Mouse (Mus musculus) kidney, adult 8-10 months (tissue): ENCODE data around the gene Olfr427.
"Not testable (repeated sequence)": the region's sequence is repeated elsewhere in the genome, so short reads cannot be mapped to it uniquely, and the experiment has no call there.

ENCODE experiments used
- DNase-seq, 2 experiments: peaks; one replicate each; pipeline ENCODE4 v3.0.0; 2022

Olfr427 gene

DNA sequence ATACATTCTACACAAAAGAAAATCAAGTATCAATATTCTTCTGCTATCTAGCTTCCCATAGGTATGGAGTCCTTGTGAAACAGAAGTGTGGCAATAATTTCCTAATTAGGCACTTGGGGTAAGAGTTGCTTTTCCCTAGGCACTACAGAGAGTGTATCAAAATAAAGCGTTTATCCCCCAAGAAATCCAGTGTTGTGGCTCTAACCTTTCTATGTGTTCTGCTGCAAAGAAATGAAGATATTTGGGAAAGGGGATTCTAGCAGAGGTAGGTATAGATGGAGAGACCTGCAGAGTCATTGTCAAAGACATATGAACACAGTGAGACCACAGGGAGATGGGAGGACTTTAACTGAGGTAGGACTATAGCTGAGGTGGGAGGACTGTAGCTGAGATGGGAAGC, at the start of gene Olfr427:
Gene Olfr427 (plus strand): TSS at position 301 of the 400 bp plus-strand sequence.
- DNase-seq, result no peak

DNA sequence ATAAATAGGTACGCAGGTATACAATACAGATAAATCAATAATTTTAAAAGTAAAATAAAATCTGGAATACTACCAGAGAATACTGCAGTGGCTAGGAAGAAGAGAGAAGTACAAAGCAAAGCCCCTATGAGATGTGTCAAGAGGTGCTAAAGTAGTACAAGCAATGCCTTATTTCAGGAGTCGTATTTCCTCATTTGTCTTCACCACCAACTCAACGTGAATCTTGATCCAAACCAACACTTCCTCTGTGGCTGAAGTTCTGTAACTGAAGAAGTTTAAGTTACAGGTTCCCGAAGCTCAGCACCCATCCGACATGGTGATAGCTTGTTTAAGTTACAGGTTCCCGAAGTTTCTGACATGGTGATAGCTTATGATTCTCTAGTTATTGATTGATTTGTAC, 48.5 kb upstream of the Olfr427 start:
- not testable (repeated sequence) for DNase-seq

DNA sequence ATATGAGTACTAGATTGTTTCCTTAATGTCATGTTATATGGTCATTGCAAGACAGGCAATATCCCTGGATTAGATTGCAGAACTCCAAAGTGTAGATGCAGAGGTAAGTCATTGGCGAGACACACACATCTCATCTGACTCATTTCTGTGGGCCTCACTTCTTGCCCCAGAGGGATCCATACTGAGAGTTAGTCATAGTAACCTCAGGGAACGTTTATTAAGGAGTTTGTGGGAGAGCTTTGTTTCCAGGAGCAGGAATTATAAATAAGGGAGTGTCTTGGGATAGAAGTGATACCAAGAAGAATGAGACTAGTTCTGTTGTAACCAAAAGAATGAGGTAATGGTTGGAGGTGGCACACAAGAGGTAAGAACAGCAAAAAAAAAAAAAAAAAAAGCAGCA, 47.8 kb upstream of the Olfr427 start, which contains the start of gene Olfr432:
Gene Olfr432 (plus strand): TSS at position 313 of the 400 bp plus-strand sequence.
- DNase-seq, result no peak

DNA sequence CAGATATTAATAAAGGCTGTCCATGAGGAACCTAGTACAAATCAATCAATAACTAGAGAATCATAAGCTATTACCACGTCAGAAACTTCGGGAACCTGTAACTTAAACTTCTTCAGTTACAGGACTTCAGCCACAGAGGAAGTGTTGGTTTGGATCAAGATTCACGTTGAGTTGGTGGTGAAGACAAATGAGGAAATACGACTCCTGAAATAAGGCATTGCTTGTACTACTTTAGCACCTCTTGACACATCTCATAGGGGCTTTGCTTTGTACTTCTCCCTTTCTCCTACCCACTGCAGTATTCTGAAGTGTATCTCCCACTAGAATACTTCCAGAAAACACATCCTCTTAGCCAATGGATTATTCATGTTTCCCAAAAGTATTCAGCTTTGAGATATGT, 47.3 kb upstream of the Olfr427 start:
- DNase-seq, result not testable (repeated sequence)

DNA sequence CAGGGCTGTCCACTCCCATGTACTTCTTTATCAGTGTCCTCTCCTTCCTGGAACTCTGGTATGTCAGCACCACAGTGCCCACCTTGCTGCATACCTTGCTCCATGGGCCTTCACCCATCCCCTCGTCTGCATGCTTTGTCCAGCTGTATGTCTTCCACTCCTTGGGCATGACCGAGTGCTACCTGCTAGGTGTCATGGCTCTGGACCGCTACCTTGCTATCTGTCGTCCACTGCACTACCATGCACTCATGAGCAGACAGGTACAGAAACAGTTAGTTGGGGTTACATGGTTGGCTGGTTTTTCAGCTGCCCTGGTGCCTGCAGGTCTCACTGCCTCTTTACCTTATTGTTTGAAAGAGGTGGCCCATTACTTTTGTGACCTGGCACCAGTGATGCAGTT, 46.2 kb upstream of the Olfr427 start:
- DNase-seq, result no peak

DNA sequence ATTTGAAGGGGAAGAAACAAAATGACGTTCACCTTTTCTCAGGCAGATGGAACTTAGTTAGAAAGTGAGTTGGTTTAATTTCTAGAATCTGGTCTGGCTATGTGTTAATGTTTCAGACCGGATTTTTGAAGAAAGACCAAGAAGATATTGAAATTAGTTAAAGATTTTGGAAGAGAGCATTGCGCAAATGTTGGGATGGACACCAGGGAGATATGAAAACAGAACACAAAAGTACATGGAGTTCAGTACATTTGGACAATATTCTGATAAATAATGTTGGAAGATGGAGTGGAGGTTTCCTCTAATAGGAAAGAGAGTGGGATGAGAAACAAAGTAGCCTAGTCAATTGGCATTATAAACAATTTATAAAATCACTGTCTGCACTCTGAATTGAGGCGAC, 45.2 kb upstream of the Olfr427 start:
- DNase-seq, result no peak

DNA sequence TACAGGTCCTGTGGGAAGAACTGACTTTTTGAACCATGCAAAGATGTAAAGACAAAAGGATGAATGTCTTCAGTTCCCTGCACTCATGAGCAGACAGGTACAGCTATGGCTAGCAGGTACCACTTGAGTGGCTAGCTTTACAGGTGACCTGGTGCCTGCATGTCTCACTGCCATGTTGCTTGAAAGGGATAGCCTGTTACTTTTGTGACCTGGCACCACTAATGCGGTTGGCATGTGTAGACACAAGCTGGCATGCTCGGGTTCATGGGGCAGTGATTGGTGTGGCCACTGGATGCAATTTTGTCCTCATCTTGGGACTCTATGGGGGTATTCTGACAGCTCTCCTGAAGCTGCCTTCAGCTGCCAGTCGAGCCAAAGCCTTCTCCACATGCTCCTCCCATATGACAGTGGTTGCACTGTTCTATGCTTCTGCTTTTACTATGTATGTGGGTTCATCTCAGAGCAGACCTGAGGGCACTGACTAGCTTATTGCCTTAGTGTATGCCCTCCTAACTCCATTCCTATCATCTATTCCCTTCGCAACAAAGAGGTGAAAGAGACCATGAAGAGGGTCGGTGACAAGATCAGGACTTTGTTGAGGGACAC, 44.7 kb upstream of the Olfr427 start:
- no peak for DNase-seq

DNA sequence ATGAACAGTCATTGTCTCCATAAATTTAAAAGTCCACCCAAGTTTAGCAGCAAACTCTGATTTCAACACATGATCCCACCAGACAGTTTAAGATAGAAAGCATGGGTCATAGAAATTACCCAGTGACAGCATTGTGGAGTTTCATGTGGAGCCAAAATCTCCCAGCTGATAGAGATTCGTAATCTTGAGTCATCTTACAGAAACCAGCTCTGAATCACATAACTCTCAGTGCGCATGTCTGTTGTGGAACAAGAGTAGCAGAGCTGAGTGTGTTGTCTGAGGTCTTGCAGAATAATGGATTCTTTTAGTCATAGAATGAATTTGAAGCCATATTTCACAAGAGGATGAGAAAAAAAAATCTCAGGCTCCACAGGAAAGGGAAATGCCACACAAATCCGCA, 43.7 kb upstream of the Olfr427 start:
- DNase-seq, result no peak

DNA sequence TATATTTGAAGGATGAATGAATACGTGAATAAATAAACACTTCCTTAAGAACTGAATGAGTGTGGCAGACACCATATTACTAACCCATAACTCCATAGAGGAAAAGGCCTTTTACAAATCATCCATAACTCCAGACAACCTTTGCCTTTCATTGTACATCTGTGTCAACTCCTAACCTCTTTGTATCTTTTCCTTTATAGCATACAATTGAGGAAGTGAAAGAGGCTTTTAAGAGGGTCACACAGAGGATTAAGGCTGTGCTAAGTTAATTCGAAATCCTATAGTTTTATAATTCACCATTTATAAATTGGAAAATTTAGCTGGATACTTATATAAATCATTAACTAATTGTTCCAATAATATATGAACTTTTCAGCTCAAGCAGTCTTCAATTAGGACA, 41.4 kb upstream of the Olfr427 start:
- no peak for DNase-seq

DNA sequence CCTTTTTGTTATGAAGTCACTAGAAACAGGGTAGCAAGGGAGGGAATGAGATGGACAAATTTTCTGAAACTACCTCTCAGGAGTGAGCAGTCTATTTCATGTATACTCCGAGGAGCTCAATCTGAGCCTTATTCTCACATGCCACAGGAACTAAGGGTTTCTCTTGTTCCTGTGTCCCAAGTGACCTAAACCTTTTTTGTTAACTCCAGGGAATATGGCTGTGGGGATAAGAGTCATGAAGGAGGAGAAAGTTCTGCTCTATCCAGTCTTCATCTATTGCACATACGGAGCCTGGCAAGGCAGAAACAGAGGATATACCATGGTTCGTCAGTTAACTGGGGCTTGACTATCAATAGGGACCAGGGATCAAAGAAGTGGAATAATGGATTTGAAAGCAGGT, 30.4 kb upstream of the Olfr427 start, which contains the start of gene Olfr430:
Gene Olfr430 (plus strand): TSS at position 301 of the 400 bp plus-strand sequence.
- DNase-seq, result no peak

DNA sequence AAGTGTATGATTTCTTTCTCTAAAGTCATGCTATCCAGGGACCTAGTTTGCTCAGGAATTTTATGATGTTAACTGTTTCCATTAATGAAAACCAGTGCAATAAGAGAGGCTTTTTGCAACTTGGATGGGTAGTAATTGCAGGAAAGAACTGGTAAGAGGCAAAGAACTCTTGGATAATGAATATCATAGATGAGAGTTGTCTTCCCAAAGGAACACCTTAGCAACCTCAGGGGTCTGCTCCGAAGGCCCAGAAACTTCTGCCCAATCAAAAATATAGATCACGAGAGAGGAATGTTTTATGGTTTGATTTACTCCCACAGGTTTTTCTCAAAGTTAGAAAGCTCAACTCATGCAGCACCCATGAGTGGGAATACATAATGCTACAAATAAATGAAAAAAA, 12.7 kb upstream of the Olfr427 start, which contains the start of gene Olfr429:
Gene Olfr429 (plus strand): TSS at position 301 of the 400 bp plus-strand sequence.
- DNase-seq, result no peak

DNA sequence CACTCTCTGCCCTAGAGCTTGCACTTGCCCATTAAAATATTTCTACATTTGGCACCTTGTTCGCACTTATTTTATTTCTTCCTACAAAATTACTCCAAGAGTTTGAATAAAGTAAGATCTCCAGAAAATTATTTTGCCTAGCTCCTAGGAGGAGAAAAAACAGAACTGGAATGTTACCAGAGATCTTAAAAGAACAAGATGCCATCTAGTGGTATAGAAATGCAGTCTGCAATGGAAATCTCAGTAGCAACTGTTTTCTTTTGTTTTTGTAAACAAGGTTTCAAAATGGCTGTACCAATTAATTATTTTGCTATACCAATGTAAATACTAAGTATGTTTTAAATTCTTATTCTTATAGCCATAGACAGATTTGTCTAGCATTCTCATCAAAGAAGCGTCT, 7.0 kb downstream of the Olfr427 start:
- no peak for DNase-seq

DNA sequence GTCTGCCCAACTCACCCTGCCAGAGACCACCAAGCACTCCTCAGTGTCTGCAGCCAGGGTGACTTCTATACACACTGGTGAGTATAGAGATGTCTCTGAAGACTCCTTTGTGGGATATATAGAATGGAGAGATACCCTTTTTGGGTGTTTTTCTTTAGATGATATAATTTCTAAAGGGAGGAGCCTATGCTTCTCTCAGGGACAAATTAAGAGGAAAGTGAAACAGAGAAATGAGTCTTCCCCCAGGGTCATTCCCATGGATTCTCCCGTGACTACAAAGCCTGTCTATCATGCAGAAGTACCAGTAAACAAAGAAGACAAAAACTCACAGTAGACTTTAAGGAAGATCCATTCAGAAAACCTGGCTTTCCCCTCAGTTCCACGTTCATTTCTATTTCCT, 24.4 kb downstream of the Olfr427 start, which contains the start of gene Olfr231:
Gene Olfr231 (minus strand): TSS at position 101 of the 400 bp plus-strand sequence.
- DNase-seq, result no peak

DNA sequence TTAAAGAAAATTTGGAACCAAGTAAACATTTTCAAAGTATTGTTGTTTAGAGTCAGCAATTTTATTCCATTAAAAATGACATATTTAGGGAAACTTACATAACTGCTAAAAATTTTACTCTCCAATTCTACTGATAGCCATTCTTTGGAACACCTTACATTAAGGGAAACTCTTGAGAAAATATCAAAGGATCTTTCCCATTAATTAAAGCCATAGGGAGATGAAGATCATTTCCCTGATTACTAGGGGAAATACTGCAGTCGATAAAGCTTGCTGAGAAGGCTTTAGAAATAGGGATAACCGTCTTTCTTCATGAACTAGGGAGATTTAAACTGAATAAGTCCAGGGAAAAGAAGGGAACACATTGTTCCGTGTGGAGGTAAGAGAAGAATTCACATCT, 34.5 kb downstream of the Olfr427 start, which contains the start of gene Olfr424:
Gene Olfr424 (plus strand): TSS at position 301 of the 400 bp plus-strand sequence.
- DNase-seq, result no peak

DNA sequence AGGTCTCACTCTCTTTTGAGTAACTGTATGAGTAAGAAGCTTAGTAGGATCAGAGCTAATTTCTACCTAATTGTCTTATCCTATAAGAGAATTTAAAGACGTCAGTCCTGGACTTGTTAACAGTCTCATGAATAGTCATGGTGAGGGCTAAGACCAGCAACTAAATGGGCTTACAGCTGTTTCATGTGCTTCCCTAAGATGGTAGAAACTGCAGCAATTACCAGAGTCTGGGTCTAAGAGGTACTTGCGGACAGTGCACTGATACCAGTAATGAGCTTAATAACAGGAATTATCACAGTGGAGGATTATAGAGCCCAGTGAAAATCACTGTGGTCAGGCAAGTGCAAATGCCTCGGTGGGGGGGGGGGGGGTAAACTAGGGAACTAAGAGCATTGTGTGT, 35.3 kb downstream of the Olfr427 start:
- DNase-seq, result no peak

DNA sequence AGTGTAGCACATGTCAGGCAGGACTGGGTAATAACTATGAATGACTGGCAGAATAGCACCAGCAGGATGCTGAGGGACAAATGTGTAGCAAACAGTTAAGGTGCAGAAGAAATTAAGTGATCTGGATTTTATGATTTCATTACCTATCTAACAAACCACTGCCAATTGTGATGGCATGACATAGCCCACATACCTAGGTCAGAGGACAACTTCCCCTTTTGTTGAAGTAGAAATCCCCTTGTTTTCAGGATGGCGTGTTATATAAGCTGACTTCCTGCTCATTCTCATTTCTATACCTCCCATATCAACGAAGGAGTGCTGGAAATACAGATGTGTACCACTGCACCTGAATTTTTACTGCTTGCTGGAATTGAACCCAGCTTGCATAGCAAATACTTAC, 44.7 kb downstream of the Olfr427 start:
- DNase-seq, result no peak

DNA sequence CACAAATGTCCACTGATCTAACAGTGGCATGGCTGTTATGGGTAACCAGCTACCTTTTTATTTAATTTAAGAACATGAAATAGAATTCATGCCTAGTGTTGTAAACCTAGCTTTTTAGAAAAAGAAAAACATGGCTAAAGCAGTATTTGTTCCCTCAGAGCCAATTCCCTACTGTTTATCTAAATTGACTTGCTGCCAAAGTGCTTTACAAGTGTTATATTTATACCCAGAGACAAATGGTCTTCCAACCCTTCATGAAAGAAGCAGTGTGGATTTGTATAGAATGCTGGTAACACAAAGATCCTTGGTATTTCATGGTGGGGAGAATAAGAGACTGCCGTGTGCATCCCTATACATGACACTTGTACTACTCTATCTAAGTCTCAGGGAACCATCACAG, 50.0 kb downstream of the Olfr427 start:
- no peak for DNase-seq

DNA sequence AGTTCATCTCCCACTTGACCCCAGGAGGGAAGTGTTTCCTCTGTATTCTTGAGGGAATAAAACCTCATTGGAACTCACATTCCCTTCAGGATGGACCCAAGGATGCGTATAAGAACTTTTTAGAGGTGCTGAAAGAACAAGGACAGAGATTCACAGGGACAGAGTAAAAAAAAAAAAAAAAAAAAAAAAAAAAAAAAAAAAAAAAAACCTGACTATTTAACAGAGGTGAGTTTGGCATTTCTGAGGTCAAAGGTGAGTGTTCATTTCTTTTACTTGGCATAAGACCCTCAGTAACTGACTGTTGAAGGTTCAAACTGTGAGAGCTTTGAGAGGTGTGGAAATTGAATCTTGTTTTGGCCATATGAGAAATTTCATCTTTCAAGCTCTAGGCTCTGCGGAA, 52.6 kb downstream of the Olfr427 start:
- no peak for DNase-seq
